Mouse (Mus musculus): ENCODE data around the gene Cachd1. TPM values are rescaled to one million over a fixed set of nuclear protein-coding genes. Genes with fewer than 3 reads are reported as not detected.

Cachd1 gene
- polyA plus RNA-seq, 1 experiment = 3.9 TPM

GRCm38 (mm10) chr4:100950316-100950715 lies 173.8 kb downstream of the Cachd1 start:
- no peak overlapping the region for H3K4me3 ChIP-seq
- no peaks in the 10 kb centered on the region for H3K27me3 ChIP-seq (ENCODE audit: control insufficient read depth, insufficient read depth, insufficient read length)
- H3K4me2 ChIP-seq (ENCODE audit: low read depth) = no peak overlapping the region
- H3K79me2 ChIP-seq (ENCODE audit: control insufficient read depth, insufficient read depth) = no peaks in the 10 kb centered on the region
- H3ac ChIP-seq (ENCODE audit: control insufficient read depth, insufficient read length) = no peak overlapping the region
- H3K36me3 ChIP-seq (ENCODE audit: control insufficient read depth, insufficient read depth) = no peaks in the 10 kb centered on the region
- no peak for TF ChIP-seq TCF3 (IDR thresholded peaks at IDR 0.05; ENCODE audit: insufficient read length, low read depth)
- TF ChIP-seq REST (IDR thresholded peaks at IDR 0.05; ENCODE audit: insufficient read depth, insufficient read length) = no peak
- TF ChIP-seq USF1 (IDR thresholded peaks at IDR 0.05; ENCODE audit: low read depth) = no peak
- no peak for TF ChIP-seq MYOG (IDR thresholded peaks at IDR 0.05; ENCODE audit: control insufficient read depth in 1 of 3, insufficient read depth in 1 of 3, insufficient read length in 2 of 3, low read depth in 2 of 3)
- TF ChIP-seq SRF (IDR thresholded peaks at IDR 0.05; ENCODE audit: control insufficient read depth, insufficient read length, low read depth) = no peak
- no peak for TF ChIP-seq E2F4 (IDR thresholded peaks at IDR 0.05; ENCODE audit: insufficient read depth)
- no peak for TF ChIP-seq MYOD1 (IDR thresholded peaks at IDR 0.05; ENCODE audit: control insufficient read depth in 1 of 3, insufficient read length in 2 of 3, low read depth in 2 of 3)

GRCm38 (mm10) chr4:100951876-100952275 lies 175.4 kb downstream of the Cachd1 start:
- TF ChIP-seq MYOG (IDR thresholded peaks at IDR 0.05; ENCODE audit: control insufficient read depth in 1 of 3, insufficient read depth in 1 of 3, insufficient read length in 2 of 3, low read depth in 2 of 3) = no peak
- TF ChIP-seq MYOD1 (IDR thresholded peaks at IDR 0.05; ENCODE audit: control insufficient read depth in 1 of 3, insufficient read length in 2 of 3, low read depth in 2 of 3) = no peak
- TF ChIP-seq USF1 (IDR thresholded peaks at IDR 0.05; ENCODE audit: low read depth) = no peak
- no peak for TF ChIP-seq TCF12 (IDR thresholded peaks at IDR 0.05; ENCODE audit: insufficient read depth, poor library complexity, severe bottlenecking)
- no peak for TF ChIP-seq E2F4 (IDR thresholded peaks at IDR 0.05; ENCODE audit: insufficient read depth)
- TF ChIP-seq MAX (IDR thresholded peaks at IDR 0.05; ENCODE audit: low read depth) = no peak
- TF ChIP-seq CEBPB (IDR thresholded peaks at IDR 0.05; ENCODE audit: insufficient read depth, poor library complexity, severe bottlenecking) = no peak
- no peak for TF ChIP-seq TCF3 (IDR thresholded peaks at IDR 0.05; ENCODE audit: insufficient read length, low read depth)
- TF ChIP-seq SRF (IDR thresholded peaks at IDR 0.05; ENCODE audit: control insufficient read depth, insufficient read length, low read depth) = no peak
- no peak for TF ChIP-seq POLR2A (IDR thresholded peaks at IDR 0.05; ENCODE audit: insufficient read length, low read depth)
- no peak for TF ChIP-seq REST (IDR thresholded peaks at IDR 0.05; ENCODE audit: insufficient read depth, insufficient read length)
- no peak for TF ChIP-seq POLR2AphosphoS2 (IDR thresholded peaks at IDR 0.05; ENCODE audit: insufficient read length, low read depth)
- no peak overlapping the region for H3K4me3 ChIP-seq
- no peak overlapping the region for H3K4me2 ChIP-seq (ENCODE audit: low read depth)
- no peaks in the 10 kb centered on the region for H3K36me3 ChIP-seq (ENCODE audit: control insufficient read depth, insufficient read depth)
- H3ac ChIP-seq (ENCODE audit: control insufficient read depth, insufficient read length) = no peak overlapping the region
- H3K27me3 ChIP-seq (ENCODE audit: control insufficient read depth, insufficient read depth, insufficient read length) = no peaks in the 10 kb centered on the region
- no peaks in the 10 kb centered on the region for H3K79me2 ChIP-seq (ENCODE audit: control insufficient read depth, insufficient read depth)

GRCm38 (mm10) chr4:100963341-100963740 lies 186.9 kb downstream of the Cachd1 start:
- Histone ChIP-seq H3K79me2 (ENCODE audit: control insufficient read depth, insufficient read depth) (no peaks in the 10 kb centered on the region), H3K4me3 (no peak overlapping the region), H3ac (ENCODE audit: control insufficient read depth, insufficient read length) (no peak overlapping the region), H3K36me3 (ENCODE audit: control insufficient read depth, insufficient read depth) (no peaks in the 10 kb centered on the region), H3K27me3 (ENCODE audit: control insufficient read depth, insufficient read depth, insufficient read length) (no peaks in the 10 kb centered on the region), H3K4me2 (ENCODE audit: low read depth) (no peak overlapping the region)
- TF ChIP-seq POLR2A (IDR thresholded peaks at IDR 0.05; ENCODE audit: insufficient read length, low read depth) (no peak), TCF12 (IDR thresholded peaks at IDR 0.05; ENCODE audit: insufficient read depth, poor library complexity, severe bottlenecking) (no peak)

GRCm38 (mm10) chr4:100963796-100964195 lies 187.3 kb downstream of the Cachd1 start:
- Histone ChIP-seq H3K36me3 (ENCODE audit: control insufficient read depth, insufficient read depth) (no peaks in the 10 kb centered on the region), H3K4me2 (ENCODE audit: low read depth) (no peak overlapping the region), H3K4me3 (no peak overlapping the region), H3K79me2 (ENCODE audit: control insufficient read depth, insufficient read depth) (no peaks in the 10 kb centered on the region), H3K27me3 (ENCODE audit: control insufficient read depth, insufficient read depth, insufficient read length) (no peaks in the 10 kb centered on the region), H3ac (ENCODE audit: control insufficient read depth, insufficient read length) (no peak overlapping the region)
- TF ChIP-seq MYOD1 (IDR thresholded peaks at IDR 0.05; ENCODE audit: control insufficient read depth in 1 of 3, insufficient read length in 2 of 3, low read depth in 2 of 3) (no peak), POLR2A (IDR thresholded peaks at IDR 0.05; ENCODE audit: insufficient read length, low read depth) (no peak), E2F4 (IDR thresholded peaks at IDR 0.05; ENCODE audit: insufficient read depth) (no peak), CEBPB (IDR thresholded peaks at IDR 0.05; ENCODE audit: insufficient read depth, poor library complexity, severe bottlenecking) (no peak), SRF (IDR thresholded peaks at IDR 0.05; ENCODE audit: control insufficient read depth, insufficient read length, low read depth) (no peak), TCF12 (IDR thresholded peaks at IDR 0.05; ENCODE audit: insufficient read depth, poor library complexity, severe bottlenecking) (no peak), TCF3 (IDR thresholded peaks at IDR 0.05; ENCODE audit: insufficient read length, low read depth) (no peak), USF1 (IDR thresholded peaks at IDR 0.05; ENCODE audit: low read depth) (no peak), MAX (IDR thresholded peaks at IDR 0.05; ENCODE audit: low read depth) (no peak), POLR2AphosphoS2 (IDR thresholded peaks at IDR 0.05; ENCODE audit: insufficient read length, low read depth) (no peak), REST (IDR thresholded peaks at IDR 0.05; ENCODE audit: insufficient read depth, insufficient read length) (no peak), MYOG (IDR thresholded peaks at IDR 0.05; ENCODE audit: control insufficient read depth in 1 of 3, insufficient read depth in 1 of 3, insufficient read length in 2 of 3, low read depth in 2 of 3) (no peak)

GRCm38 (mm10) chr4:100967703-100968392 lies 191.4 kb downstream of the Cachd1 start:
- Histone ChIP-seq H3K36me3 (ENCODE audit: control insufficient read depth, insufficient read depth) (no peaks in the 10 kb centered on the region), H3K4me2 (ENCODE audit: low read depth) (no peak overlapping the region), H3K79me2 (ENCODE audit: control insufficient read depth, insufficient read depth) (no peaks in the 10 kb centered on the region), H3K4me3 (no peak overlapping the region), H3K27me3 (ENCODE audit: control insufficient read depth, insufficient read depth, insufficient read length) (no peaks in the 10 kb centered on the region), H3ac (ENCODE audit: control insufficient read depth, insufficient read length) (no peak overlapping the region)
- no peak for TF ChIP-seq REST (IDR thresholded peaks at IDR 0.05; ENCODE audit: insufficient read depth, insufficient read length)
- no peak for TF ChIP-seq POLR2AphosphoS2 (IDR thresholded peaks at IDR 0.05; ENCODE audit: insufficient read length, low read depth)
- TF ChIP-seq CEBPB (IDR thresholded peaks at IDR 0.05; ENCODE audit: insufficient read depth, poor library complexity, severe bottlenecking) = no peak
- no peak for TF ChIP-seq POLR2A (IDR thresholded peaks at IDR 0.05; ENCODE audit: insufficient read length, low read depth)
- no peak for TF ChIP-seq SRF (IDR thresholded peaks at IDR 0.05; ENCODE audit: control insufficient read depth, insufficient read length, low read depth)
- TF ChIP-seq TCF3 (IDR thresholded peaks at IDR 0.05; ENCODE audit: insufficient read length, low read depth) = no peak
- no peak for TF ChIP-seq MYOG (IDR thresholded peaks at IDR 0.05; ENCODE audit: control insufficient read depth in 1 of 3, insufficient read depth in 1 of 3, insufficient read length in 2 of 3, low read depth in 2 of 3)
- no peak for TF ChIP-seq TCF12 (IDR thresholded peaks at IDR 0.05; ENCODE audit: insufficient read depth, poor library complexity, severe bottlenecking)
